Comparison of ENCODE assay signal across 20 mouse cellular contexts in the genomic region with DNA sequence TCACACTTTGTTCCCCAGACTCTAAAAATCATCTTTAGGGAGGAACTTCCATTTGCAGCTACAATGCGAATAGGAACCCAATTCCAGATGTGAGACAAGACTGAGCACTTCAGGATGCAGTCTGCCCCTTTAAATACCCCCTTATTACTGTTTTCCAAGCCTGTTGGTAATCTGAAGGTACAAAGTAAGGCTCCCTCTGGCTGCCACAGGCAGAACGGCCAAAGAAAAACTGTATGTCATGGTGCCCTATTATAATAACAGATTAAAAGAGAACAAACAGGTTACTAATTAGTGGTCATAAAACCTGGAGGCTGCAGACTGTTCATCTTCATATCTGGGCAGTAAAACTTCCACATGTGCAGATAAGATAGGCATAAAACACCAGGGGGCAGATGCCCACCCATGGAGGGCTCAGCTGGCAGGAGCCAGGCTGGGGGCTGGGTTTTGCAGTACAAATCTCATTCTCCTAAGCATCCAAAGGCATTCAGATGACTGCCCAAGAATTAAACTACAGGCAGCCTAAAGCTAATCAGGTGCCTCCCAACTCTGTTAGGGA.
DNase-seq lines count a peak whose midpoint lies in the region; ATAC-seq and TF ChIP-seq lines count a peak whose summit lies in the region.
"Had no signal": no experiment of that assay in that cellular context is flagged by ENCODE, and none has a peak within 500 bp of the region (broad histone marks: within the 10 kb centered on the region; RNA-seq: fewer than 3 reads in every experiment).

No protein-coding gene starts in this region.

- no peaks in the 10 kb centered on the region for H3K79me2 ChIP-seq in heart, adult 2 months (replicated peaks; ENCODE audit: control insufficient read depth, insufficient read depth, low read length)
- H3K79me2 ChIP-seq in MEL (ENCODE audit: control insufficient read depth, insufficient read depth, low read length, poor library complexity): no peaks in the 10 kb centered on the region

- TF ChIP-seq CTCF in heart, adult 2 months (IDR thresholded peaks at IDR 0.05): peak; percentile 16; the same call in 1 of the 2 replicates
- TF ChIP-seq CTCF in lung, postnatal 0 days (IDR thresholded peaks at IDR 0.05): 0 out of 2 replicates have a peak, but pooled peaks have one; percentile 22
- TF ChIP-seq CTCF in lung, adult 2 months (IDR thresholded peaks at IDR 0.05; ENCODE audit: insufficient read depth, low read length): no peak
- TF ChIP-seq CTCF in MEL (IDR thresholded peaks at IDR 0.05 in 2 of 3, conservative IDR thresholded peaks at IDR 0.05 in 1 of 3; ENCODE audit: control insufficient read depth in 1 of 3, insufficient read depth in 1 of 3, low read depth in 2 of 3, low read length in 3 of 3, poor library complexity in 1 of 3, severe bottlenecking in 1 of 3): no peak; a peak in 1 of 6 replicates

- no peaks in the 10 kb centered on the region for H3K36me3 ChIP-seq in heart, adult 2 months (ENCODE audit: control insufficient read depth, insufficient read depth, low read length)
- no peaks in the 10 kb centered on the region for H3K36me3 ChIP-seq in lung, postnatal 0 days (ENCODE audit: insufficient read depth, low read length)
- H3K36me3 ChIP-seq in MEL (ENCODE audit: control insufficient read depth in 1 of 2, insufficient read depth in 2 of 2, low read length in 2 of 2): no peaks in the 10 kb centered on the region
- H3K36me3 ChIP-seq: G1E; intestine, embryonic 15.5 days; limb, embryonic 12.5 days; liver, embryonic 13.5 days; stomach, embryonic 15.5 days had no signal

- no peak for TF ChIP-seq EP300 in heart, adult 2 months (IDR thresholded peaks at IDR 0.05; ENCODE audit: insufficient read depth, low read depth, low read length)
- no peak for TF ChIP-seq EP300 in lung, postnatal 0 days (IDR thresholded peaks at IDR 0.05)
- TF ChIP-seq EP300 in MEL (IDR thresholded peaks at IDR 0.05; ENCODE audit: low read depth in 1 of 2, low read length in 2 of 2): no peak

- 60% methylated on average over 2 of the region's 2 CpGs for WGBS in heart, adult 2 months
- WGBS in lung, postnatal 0 days: 69% methylated on average over 2 of the region's 2 CpGs
- WGBS in lung, adult 2 months: 62% methylated on average over 2 of the region's 2 CpGs

- H3K27me3 ChIP-seq in heart, adult 2 months (ENCODE audit: control insufficient read depth, insufficient read depth, low read length): no peaks in the 10 kb centered on the region
- H3K27me3 ChIP-seq in lung, postnatal 0 days (replicated peaks; ENCODE audit: insufficient read depth, low read length): no peaks in the 10 kb centered on the region
- no peaks in the 10 kb centered on the region for H3K27me3 ChIP-seq in MEL (ENCODE audit: control insufficient read depth in 1 of 2, insufficient read depth in 2 of 2, low read length in 2 of 2)
- H3K27me3 ChIP-seq: intestine, embryonic 15.5 days; limb, embryonic 12.5 days; liver, embryonic 13.5 days; megakaryocyte, embryonic 14.5 days; stomach, embryonic 15.5 days had no signal

- H3K4me1 ChIP-seq in heart, adult 2 months (ENCODE audit: control insufficient read depth, insufficient read depth, low read length): no peaks in the 10 kb centered on the region
- H3K4me1 ChIP-seq in lung, postnatal 0 days (ENCODE audit: insufficient read depth, low read depth, low read length): no peaks in the 10 kb centered on the region
- no peaks in the 10 kb centered on the region for H3K4me1 ChIP-seq in lung, adult 2 months (ENCODE audit: control insufficient read depth, insufficient read depth, low read length)
- H3K4me1 ChIP-seq in MEL (ENCODE audit: control insufficient read depth in 1 of 2, insufficient read depth in 2 of 2, low read length in 2 of 2): no peaks in the 10 kb centered on the region
- H3K4me1 ChIP-seq: intestine, embryonic 15.5 days; limb, embryonic 12.5 days; liver, embryonic 13.5 days; megakaryocyte, embryonic 14.5 days; stomach, embryonic 15.5 days had no signal

- no peak for TF ChIP-seq POLR2A in heart, adult 2 months (IDR thresholded peaks at IDR 0.05; ENCODE audit: insufficient read depth, low read depth, low read length)
- no peak for TF ChIP-seq POLR2A in lung, adult 2 months (IDR thresholded peaks at IDR 0.05; ENCODE audit: borderline replicate concordance, extremely low read depth, low read depth, low read length)
- TF ChIP-seq POLR2A in MEL (IDR thresholded peaks at IDR 0.05; ENCODE audit: control insufficient read depth in 1 of 2, insufficient read depth in 1 of 2, low read depth in 1 of 2, low read length in 2 of 2, poor library complexity in 1 of 2): no peak

- no peak overlapping the region for H3K4me3 ChIP-seq in heart, adult 2 months
- no peak overlapping the region for H3K4me3 ChIP-seq in lung, postnatal 0 days (ENCODE audit: low read depth, low read length)
- no peak overlapping the region for H3K4me3 ChIP-seq in lung, adult 2 months (replicated peaks; ENCODE audit: extremely low read depth, low read depth, low read length)
- no peak overlapping the region for H3K4me3 ChIP-seq in MEL (ENCODE audit: control insufficient read depth in 1 of 2, insufficient read depth in 1 of 2, low read depth in 2 of 2, low read length in 2 of 2)
- H3K4me3 ChIP-seq: erythroblast, embryonic 14.5 days; intestine, embryonic 15.5 days; limb, embryonic 12.5 days; liver, embryonic 13.5 days; megakaryocyte, embryonic 14.5 days; stomach, embryonic 15.5 days had no signal

- DNase-seq in heart, adult 2 months: no peak
- no peak for DNase-seq in heart, adult 11 months
- no peak for DNase-seq in lung, postnatal 0 days (ENCODE audit: low spot score)
- no peak for DNase-seq in lung, adult 2 months
- DNase-seq in MEL (ENCODE audit: low read depth, low spot score): no peak
- DNase-seq in mesoderm, embryonic 11.5 days (ENCODE audit: low read depth, low spot score): peak; percentile 4
- no peak for DNase-seq in urinary bladder, postnatal 4 days (ENCODE audit: low spot score in 2 of 2)
- DNase-seq in thymus, postnatal 0 days (ENCODE audit: low spot score): no peak
- DNase-seq: adrenal gland, adult 8-10 months; cerebellum, adult 18-20 months; heart, adult 18-20 months; liver, embryonic 13.5 days; lung, postnatal 10 days; right cerebral cortex, adult 18-20 months had no signal

- H3K9ac ChIP-seq in heart, adult 2 months (ENCODE audit: low read depth, low read length): no peak overlapping the region
- no peak overlapping the region for H3K9ac ChIP-seq in lung, postnatal 0 days (replicated peaks; ENCODE audit: low read depth)
- no peak overlapping the region for H3K9ac ChIP-seq in MEL (ENCODE audit: control insufficient read depth, low read depth, low read length, poor library complexity, severe bottlenecking)
- H3K9ac ChIP-seq: intestine, embryonic 15.5 days; limb, embryonic 12.5 days; liver, embryonic 13.5 days; stomach, embryonic 15.5 days had no signal

- no peak overlapping the region for H3K4me2 ChIP-seq in lung, postnatal 0 days (replicated peaks; ENCODE audit: low read depth, low read length)
- H3K4me2 ChIP-seq: intestine, embryonic 15.5 days; limb, embryonic 12.5 days; liver, embryonic 13.5 days; stomach, embryonic 15.5 days had no signal

- ATAC-seq in lung, postnatal 0 days: no peak
- ATAC-seq: intestine, embryonic 15.5 days had no signal

- H3K27ac ChIP-seq in heart, adult 2 months: no peak overlapping the region
- no peak overlapping the region for H3K27ac ChIP-seq in lung, postnatal 0 days (ENCODE audit: low read length)
- H3K27ac ChIP-seq in MEL (ENCODE audit: control insufficient read depth, low read depth, low read length): no peak overlapping the region
- H3K27ac ChIP-seq: intestine, embryonic 15.5 days; limb, embryonic 12.5 days; liver, embryonic 13.5 days; stomach, embryonic 15.5 days had no signal

- H3K9me3 ChIP-seq in lung, postnatal 0 days (ENCODE audit: low read length): no peaks in the 10 kb centered on the region
- H3K9me3 ChIP-seq in MEL (replicated peaks; ENCODE audit: insufficient read depth, low read length): no peaks in the 10 kb centered on the region
- H3K9me3 ChIP-seq: G1E; intestine, embryonic 15.5 days; limb, embryonic 12.5 days; liver, embryonic 13.5 days; megakaryocyte, embryonic 14.5 days; stomach, embryonic 15.5 days had no signal

- intact Hi-C loops in heart, adult 2 months (cut with DNase I): no loop called here

- no peak for TF ChIP-seq RAD21 in MEL (IDR thresholded peaks at IDR 0.05; ENCODE audit: low read depth, low read length)

TF ChIP-seq in MEL, 35 proteins besides CTCF, POLR2A, EP300 and RAD21:
- TF ChIP-seq SMC3 (IDR thresholded peaks at IDR 0.05; ENCODE audit: low read depth, low read length) (0 out of 2 replicates have a peak, but pooled peaks have one; percentile 5), MYC (IDR thresholded peaks at IDR 0.05; ENCODE audit: low read depth, low read length) (no peak)
TF ChIP-seq in MEL: peak in this region for 1.

Comparison
In these comparisons a context has a peak if more than half of its experiments do, and no peak if none do; other contexts are left out.
1. CTCF ChIP-seq: peak in heart, adult 2 months (single experiment) and lung, postnatal 0 days (single experiment); none in lung, adult 2 months (single experiment) and MEL (0 of 3).